Mouse (Mus musculus) heart, adult 9 months (tissue): ENCODE data around the gene Podn.
"Not testable (repeated sequence)": the region's sequence is repeated elsewhere in the genome, so short reads cannot be mapped to it uniquely, and the experiment has no call there.

Experiments
- DNase-seq, 2 experiments: peaks; one replicate each; pipeline ENCODE4 v3.0.0; 2022; ENCODE audit warnings: low spot score in 2 of 2

The Podn gene

DNA sequence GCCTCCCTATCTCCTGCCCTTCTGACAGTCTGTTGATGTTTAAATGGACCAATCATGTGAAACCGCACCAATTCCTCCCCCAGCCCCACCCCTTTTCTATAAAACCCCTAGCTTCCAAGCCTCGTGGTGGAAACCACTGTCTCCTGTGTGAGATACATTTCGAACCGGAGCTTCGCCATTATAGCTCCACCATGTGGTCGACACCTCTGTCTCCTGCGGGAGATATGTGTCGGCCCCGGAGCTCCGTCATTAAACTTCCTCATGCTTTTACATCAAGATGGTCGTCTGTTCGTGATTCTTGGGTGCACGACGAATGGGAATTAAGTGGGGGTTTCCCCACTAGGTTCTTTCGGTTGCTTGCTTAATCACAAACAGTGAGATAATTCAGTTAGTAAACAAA lies 17.1 kb downstream of the Podn start:
- DNase-seq = not testable (repeated sequence)

DNA sequence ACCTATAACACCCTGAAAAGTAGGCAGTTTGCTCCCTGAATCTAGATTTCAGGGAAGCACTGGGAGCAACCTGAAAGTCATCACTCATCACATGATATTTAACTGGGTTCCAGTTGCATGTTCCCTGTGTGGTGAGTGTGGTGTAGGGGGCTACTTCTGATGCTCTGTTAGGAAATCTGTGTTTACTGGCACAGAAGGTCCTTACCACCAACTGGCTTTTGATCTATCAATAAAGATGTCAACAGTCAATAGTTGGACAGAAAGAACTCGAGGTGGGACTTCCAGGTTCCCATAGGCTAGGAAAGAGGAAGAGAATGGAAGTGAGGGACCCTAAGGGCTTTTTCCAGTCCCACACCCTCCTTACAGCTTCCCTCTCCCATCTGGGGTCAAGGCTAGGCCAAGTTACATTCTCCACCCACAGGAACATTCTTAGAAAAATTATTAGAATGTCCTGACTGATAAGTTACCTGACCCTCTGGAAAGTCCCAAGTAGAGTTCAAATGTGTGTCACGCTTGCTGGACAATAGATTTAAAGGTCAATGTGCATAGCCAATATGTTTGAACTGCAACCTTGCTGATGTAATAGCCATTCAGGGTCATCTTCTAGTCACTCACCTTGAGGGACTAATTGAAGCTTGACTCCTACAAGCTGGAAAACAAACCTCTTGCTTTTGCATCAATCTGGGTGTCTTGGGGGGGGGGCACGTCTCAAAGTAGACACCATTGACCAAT lies 18.9 kb downstream of the Podn start:
- DNase-seq = no peak

GRCm38 (mm10) chr4:108074204-108074823 lies 21.9 kb downstream of the Podn start:
- no peak for DNase-seq

DNA sequence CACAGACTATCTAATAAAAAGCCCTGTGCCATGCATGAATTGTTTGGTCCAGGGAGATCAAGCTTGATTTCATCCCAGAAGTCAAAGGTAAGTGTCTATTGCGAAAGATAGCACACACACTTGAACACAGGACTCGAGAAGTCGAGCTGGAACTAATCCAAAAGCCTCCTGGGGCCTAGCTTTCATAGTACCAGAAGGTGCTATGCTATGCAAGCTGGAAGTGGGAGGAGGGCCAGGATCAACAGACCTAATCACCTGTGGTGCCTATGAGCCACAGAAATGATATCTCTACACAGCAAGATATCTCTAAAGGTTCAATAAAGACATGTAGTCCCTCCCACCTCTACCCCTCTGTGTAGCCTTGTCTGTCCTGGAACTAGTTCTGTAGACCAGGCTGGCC lies 24.2 kb downstream of the Podn start:
- DNase-seq = no peak

DNA sequence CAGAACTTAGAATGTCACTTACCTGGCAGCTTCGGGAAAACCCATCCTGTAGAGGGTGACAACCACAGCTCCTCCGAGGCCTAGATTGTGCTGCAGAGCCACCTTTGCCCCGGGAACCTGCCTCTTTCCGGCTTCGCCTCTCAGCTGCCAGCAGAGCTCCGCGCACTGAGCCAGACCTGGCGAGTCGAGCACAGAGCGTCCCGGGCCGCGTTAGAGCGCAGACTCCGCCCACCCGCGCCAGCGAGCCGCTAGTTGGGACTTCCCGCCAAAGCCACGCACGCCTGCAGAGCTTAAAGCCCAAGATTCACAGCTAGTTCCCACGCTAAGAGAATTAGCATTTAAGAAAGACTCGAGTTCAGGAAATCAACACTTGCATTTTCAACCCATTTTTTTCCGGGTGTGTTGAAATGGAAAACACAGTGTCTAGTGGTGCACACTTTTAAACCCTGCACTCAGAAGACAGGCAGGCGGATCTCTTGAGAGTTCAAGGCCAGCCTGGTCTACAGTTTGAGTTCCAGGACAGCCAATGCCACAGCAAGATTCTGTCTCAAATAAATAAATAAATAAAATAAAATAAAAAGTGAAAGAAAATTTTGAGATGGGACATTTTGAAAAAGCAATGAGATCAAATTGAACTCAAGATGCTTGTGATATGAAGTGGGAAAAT lies 24.9 kb downstream of the Podn start:
- DNase-seq = peak; percentile 92 to 95

DNA sequence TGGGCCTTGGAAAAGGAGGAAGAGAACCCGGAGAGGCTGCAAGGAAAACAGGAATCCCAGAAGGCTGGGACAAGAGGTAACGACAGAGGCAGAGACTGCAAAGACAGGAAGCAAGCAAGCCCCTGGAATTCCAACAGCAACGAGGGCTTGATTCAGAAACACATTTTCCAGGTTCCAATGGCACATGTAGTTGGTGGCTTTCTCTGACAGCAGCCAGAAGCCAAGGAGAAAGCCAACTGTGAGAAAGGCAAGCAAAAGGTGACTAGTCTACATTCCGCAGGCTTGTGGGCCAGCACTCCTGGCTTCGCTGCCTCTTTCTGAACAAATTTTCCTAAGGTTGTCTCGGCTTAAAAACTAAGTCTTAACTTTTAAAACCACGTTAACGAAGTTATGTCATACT lies 25.5 kb downstream of the Podn start:
- DNase-seq = no peak

DNA sequence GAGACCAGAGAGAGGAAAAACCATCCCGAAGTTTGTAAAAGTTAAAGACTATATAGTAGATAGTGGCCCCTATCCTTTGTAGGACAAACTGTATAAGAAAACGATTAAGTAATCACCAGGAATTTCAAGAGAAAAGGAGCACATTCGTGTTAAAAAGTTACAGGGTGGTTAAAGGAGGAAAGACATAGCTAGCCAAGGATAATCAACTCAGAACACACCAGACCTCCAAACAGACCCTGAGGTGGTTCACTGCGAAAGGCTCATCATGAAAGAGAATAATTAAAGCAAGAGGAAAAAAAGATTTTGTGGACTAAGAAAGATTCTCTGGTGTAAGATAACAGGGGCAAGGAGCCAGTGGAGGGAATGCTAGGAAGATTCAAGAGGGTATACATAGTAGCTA lies 26.0 kb downstream of the Podn start:
- no peak for DNase-seq

DNA sequence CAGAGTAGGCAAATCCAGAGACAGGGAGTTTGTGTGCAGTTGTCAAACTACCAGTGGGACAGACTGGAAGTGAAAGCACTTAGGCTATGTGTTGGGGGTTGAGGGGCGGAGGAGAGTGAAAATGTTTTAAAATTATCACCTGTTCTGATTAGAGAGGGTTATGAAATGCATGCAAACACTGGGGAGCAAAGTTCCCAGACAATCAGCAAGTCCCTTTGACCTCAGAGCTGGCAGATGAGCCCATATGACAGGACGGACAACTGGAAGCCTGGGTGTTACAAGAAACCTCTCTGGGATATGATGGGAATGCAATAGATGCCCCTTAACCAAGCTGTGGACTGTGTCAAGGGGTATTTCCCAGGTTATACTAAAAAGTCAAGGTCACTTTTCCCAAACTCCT lies 28.2 kb downstream of the Podn start:
- DNase-seq = no peak

GRCm38 (mm10) chr4:108067261-108067660 lies 29.0 kb downstream of the Podn start:
- no peak for DNase-seq

DNA sequence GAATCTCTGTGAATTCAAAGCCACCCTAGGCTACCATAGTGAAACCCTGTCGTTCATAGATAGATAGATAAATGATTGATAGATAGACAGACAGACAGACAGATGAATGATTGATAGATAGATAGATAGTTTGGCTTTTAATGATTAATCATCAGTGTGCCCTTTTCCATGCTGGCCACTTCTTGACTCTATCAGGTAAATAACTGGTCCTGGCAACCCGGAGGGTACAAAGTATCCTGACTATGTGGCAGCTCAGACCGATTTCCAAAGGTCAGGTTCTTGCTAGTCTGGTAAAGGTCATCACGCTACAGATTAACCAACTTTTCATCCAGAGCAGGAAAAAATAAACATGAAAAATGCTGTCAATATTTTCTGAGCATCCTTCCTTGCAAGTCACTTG lies 29.7 kb downstream of the Podn start:
- no peak for DNase-seq

DNA sequence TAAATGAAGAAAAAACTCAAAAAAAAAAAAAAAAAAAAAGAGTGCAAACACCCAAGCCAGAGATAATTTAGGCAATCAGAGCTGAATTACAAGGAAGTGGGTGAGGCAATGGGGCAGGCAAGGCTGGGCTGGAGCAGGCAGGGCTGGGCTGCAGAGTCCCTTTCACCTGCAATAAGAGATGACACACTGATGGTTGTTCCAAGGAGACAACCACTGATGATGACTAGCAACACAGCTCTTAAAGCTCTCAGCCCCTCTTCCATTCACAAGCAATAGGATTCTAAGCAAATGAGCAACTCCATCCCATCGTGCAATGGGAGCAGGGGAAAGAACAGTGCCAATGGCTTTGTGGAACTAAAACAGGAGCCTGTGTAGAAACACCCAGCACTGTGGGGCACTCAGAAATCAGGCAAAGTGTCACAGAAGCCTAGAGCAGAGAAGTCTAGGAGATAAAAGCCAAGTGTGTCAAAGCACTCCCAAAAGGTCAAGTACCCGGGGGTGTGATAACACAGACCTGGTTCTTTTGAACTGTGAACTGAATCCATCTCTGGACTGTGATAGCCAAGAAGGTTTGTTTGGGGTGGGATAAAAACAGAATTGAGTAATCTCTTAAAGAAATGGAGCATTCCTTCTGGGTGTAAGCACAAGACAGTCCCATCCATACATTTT lies 30.9 kb downstream of the Podn start:
- DNase-seq = peak; percentile 18 to 19

DNA sequence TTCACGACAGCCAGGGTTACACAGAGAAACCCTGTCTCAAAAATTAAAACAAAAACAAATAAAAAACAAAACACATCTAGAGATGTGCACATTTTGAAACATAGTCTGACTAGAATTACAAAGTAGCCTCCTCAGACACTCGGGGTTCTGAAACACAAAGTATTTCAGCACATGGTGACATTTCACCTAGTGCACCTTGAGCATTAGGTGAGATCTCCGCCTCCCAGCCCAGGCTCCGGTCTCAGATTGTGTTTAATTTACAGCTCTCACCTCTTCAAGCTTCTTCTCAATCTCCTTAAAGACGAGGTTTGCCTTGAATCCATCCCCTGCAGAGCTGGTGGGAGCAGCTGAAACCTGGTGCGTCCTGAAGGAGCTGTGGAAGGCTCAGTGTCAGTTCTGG lies 32.6 kb downstream of the Podn start:
- no peak for DNase-seq

- DNase-seq = no peak
Observed at GRCm38 (mm10) chr4:108062524-108062923, 33.7 kb downstream of the Podn start.

DNA sequence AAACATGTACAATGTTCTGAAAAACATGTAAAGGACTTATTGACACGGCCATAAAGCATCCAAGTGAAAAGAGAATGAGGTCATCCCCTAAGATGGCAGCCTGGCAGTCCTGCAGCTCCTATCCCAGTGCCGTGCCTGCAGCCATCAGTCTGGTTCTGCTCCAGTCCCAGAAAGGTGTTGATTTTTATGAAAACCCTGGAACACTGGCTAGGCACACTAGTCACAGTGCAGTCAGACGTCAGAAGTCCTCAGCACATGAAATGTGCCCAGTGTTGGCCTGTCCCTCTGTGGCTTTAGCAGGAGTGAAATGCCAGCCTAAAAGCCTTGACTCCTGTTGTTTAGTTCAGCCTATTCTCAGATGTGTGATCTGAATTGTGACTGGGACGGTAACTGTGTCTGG lies 35.5 kb downstream of the Podn start:
- no peak for DNase-seq

- DNase-seq = no peak
Observed at GRCm38 (mm10) chr4:108059601-108060379, 36.5 kb downstream of the Podn start.

GRCm38 (mm10) chr4:108058166-108058565 lies 38.1 kb downstream of the Podn start:
- DNase-seq = peak in 1 of 2 experiments; percentile 24

DNA sequence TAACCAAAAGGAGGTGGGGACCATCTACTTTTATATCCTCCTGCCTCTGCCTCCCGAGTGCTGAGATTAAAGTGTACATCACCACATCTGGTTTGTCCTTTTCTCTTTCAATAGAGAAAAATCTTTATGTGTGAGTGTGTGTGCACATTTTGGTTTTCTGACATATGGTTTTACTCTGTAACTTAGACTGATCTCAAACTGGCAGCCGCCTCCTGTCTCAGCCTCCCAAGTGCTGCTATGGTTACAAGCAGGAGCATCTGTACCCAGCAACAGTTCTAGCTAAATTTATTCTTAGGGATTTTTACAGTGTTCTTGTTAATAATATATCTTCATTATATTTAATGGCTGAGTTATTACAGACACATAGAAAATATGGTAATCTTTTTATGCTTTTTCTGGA lies 39.0 kb downstream of the Podn start:
- DNase-seq = no peak

GRCm38 (mm10) chr4:108055873-108056272 lies 40.4 kb downstream of the Podn start:
- no peak for DNase-seq

- DNase-seq = no peak
Observed at GRCm38 (mm10) chr4:108052673-108053072, 43.6 kb downstream of the Podn start.

DNA sequence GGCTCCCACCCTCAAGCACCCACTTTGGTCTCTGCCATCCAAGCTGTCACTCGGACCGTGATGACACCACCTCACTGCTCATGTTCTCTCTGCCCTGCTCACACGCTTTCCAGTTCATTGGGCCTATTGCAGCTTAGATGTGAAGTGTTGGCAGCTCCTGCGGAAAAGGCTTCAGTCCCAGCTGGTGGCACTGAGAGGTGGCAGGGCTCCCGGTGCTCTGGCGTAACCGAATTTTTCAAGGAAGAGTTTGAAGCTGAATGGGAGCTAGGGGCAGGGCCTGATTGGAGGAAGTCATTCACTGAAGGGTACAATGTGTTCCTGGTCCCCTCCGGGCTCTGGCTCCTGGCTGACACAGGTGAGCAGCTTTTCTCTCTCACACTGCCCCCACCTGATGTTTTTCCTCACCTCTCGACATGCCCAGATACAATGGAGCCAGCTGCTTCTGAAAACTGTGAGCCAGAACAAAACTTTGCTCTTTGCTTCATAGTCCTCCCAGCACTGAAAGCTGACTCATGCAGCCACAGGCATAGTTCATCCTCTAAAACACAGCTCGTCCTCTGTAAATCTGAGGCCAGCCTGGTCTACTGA lies 44.5 kb downstream of the Podn start:
- peak; percentile 33 to 53 for DNase-seq

DNA sequence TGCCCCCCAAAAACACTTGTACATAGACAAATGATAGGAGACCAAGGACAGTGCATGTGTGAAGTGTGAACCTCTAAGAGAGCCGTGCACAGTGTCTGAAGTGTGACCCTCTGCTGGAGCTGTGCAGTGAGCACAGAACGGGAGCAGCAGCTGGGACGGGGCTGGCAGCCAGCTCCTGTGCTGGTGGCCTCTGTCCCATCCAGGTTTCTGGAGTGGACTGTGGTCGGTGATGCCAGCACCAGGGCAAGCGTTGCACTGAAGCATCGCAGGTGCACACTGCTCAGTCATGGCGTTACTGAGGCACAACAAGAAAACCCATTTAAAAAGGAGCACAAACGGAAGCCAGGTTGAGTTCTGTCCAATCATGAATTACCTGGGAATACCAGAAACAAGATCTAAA lies 50.1 kb downstream of the Podn start:
- DNase-seq = no peak
